Mouse (Mus musculus) G1E (cell line): ENCODE results near the gene Osbpl10.

Source experiments
- CTCF ChIP-seq: IDR thresholded peaks from 2 replicates; pipeline ENCODE4 v1.5.1; 2012; ENCODE audit warnings: low read depth, low read length, inconsistent platforms, mixed read lengths
- POLR2AphosphoS5 ChIP-seq: IDR thresholded peaks from 2 replicates; pipeline ENCODE4 v1.6.1; 2012; ENCODE audit warnings: low read depth, low read length, inconsistent platforms; ENCODE audit not compliant: insufficient replicate concordance
- TAL1 ChIP-seq: conservative IDR thresholded peaks from 2 replicates; pipeline ENCODE4 v1.6.1; 2012; ENCODE audit warnings: low read depth, low read length, inconsistent platforms, mixed read lengths

DNA sequence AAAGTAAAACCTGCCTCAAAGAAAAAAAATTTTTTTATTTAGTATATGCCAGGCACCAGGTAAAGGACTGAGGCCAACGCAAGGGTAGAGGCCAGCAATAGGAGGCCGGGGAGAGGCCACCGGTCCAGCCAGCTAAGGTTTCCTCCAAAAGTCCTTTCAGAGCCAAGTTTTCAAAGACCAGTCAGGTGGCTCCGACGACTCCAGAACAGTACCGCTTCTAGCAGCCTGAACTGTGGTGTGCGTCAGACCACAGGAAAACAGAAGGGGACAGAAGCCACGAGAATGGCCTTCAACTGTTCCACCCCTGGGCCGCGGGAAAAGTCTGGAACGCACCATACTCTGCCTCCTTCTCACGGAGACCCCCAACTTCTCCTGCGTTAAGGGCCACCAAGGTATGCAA, 45.8 kb upstream of the Osbpl10 start:
- TF ChIP-seq CTCF (no peak), POLR2AphosphoS5 (no peak), TAL1 (no peak)
